Mouse (Mus musculus) brain, embryonic 18.5 days (tissue): ENCODE measurements around the gene Prkcq.
A peak's percentile ranks its signal among the peaks of the same experiment; 100 is the strongest.
"Not testable (repeated sequence)": the region's sequence is repeated elsewhere in the genome, so short reads cannot be mapped to it uniquely, and the experiment has no call there.

Experiments
- DNase-seq: peaks from one replicate; pipeline ENCODE4 v3.0.0-alpha.2; 2012; ENCODE audit warnings: low read depth, low spot score

Prkcq gene

GRCm38 (mm10) chr2:11290931-11291330 lies 119.0 kb downstream of the Prkcq start:
- no peak for DNase-seq

- no peak for DNase-seq
Observed at GRCm38 (mm10) chr2:11291570-11292405, 119.9 kb downstream of the Prkcq start.

- DNase-seq = no peak
Observed at GRCm38 (mm10) chr2:11293144-11293543, 121.2 kb downstream of the Prkcq start.

- no peak for DNase-seq
Observed at GRCm38 (mm10) chr2:11294643-11295191, 122.8 kb downstream of the Prkcq start.

- DNase-seq = no peak
Observed at GRCm38 (mm10) chr2:11298811-11299210, 126.9 kb downstream of the Prkcq start.

GRCm38 (mm10) chr2:11299366-11299765 lies 127.5 kb downstream of the Prkcq start:
- no peak for DNase-seq

- DNase-seq = no peak
Observed at GRCm38 (mm10) chr2:11300362-11300761, 128.5 kb downstream of the Prkcq start.

GRCm38 (mm10) chr2:11320241-11320640 lies 148.3 kb downstream of the Prkcq start:
- DNase-seq = no peak

GRCm38 (mm10) chr2:11322396-11322795 lies 150.5 kb downstream of the Prkcq start:
- no peak for DNase-seq

- DNase-seq = no peak
Observed at GRCm38 (mm10) chr2:11327280-11327679, 155.4 kb downstream of the Prkcq start.

- DNase-seq = no peak
Observed at GRCm38 (mm10) chr2:11329407-11330224, 157.7 kb downstream of the Prkcq start.

GRCm38 (mm10) chr2:11331528-11332446 lies 159.9 kb downstream of the Prkcq start:
- DNase-seq = peak; percentile 57

- DNase-seq = no peak
Observed at GRCm38 (mm10) chr2:11332469-11332868, 160.6 kb downstream of the Prkcq start.

- DNase-seq = no peak
Observed at GRCm38 (mm10) chr2:11333301-11334017, 161.6 kb downstream of the Prkcq start.

GRCm38 (mm10) chr2:11336320-11336719 lies 164.4 kb downstream of the Prkcq start:
- no peak for DNase-seq

GRCm38 (mm10) chr2:11338931-11339839 lies 167.3 kb downstream of the Prkcq start:
- DNase-seq = no peak

GRCm38 (mm10) chr2:11344691-11345090 lies 172.8 kb downstream of the Prkcq start:
- no peak for DNase-seq

- not testable (repeated sequence) for DNase-seq
Observed at GRCm38 (mm10) chr2:11346419-11346818, 174.5 kb downstream of the Prkcq start.

- DNase-seq = no peak
Observed at GRCm38 (mm10) chr2:11347791-11348190, 175.9 kb downstream of the Prkcq start.
